Mouse (Mus musculus) stomach, postnatal 0 days (tissue): ENCODE data around the gene Gm28047. TPM values are rescaled to one million over a fixed set of nuclear protein-coding genes. Genes with fewer than 3 reads are reported as not detected.

Experiments
- ATAC-seq: fragments of 200-750 bp; cut with Nextera tagmentation; 2 replicates; pipeline ENCODE4 v1.8.0; 2017; ENCODE audit not compliant: low FRiP score, low TSS enrichment
- DNase-seq: peaks from one replicate; pipeline ENCODE4 v3.0.0-alpha.2; 2016; ENCODE audit warnings: low spot score
- H3K27ac ChIP-seq: fragments of 300-500 bp; sonication (generic); replicated peaks from 2 replicates; pipeline ENCODE4 v1.5.1; 2014; ENCODE audit warnings: mild to moderate bottlenecking, control low read depth
- H3K27me3 ChIP-seq: fragments of 300-500 bp; sonication (generic); 2 replicates; pipeline ENCODE4 v1.6.1; 2014; ENCODE audit warnings: low read length; ENCODE audit not compliant: control insufficient read depth, insufficient read depth
- H3K36me3 ChIP-seq: fragments of 300-500 bp; sonication (generic); 2 replicates; pipeline ENCODE4 v1.6.1; 2014; ENCODE audit warnings: low read length, mixed read lengths; ENCODE audit not compliant: control insufficient read depth, insufficient read depth
- H3K4me1 ChIP-seq: fragments of 300-500 bp; sonication (generic); replicated peaks from 2 replicates; pipeline ENCODE4 v1.6.1; 2014; ENCODE audit warnings: antibody characterized with exemption; ENCODE audit not compliant: control insufficient read depth, insufficient read depth
- H3K4me2 ChIP-seq: fragments of 300-500 bp; sonication (generic); replicated peaks from 2 replicates; pipeline ENCODE4 v1.6.1; 2014; ENCODE audit warnings: low read depth, mild to moderate bottlenecking, control low read depth, moderate library complexity
- H3K4me3 ChIP-seq: fragments of 300-500 bp; sonication (generic); 2 replicates; pipeline ENCODE4 v1.5.1; 2014; ENCODE audit warnings: low read depth, low read length, control low read depth
- H3K9ac ChIP-seq: fragments of 300-500 bp; sonication (generic); 2 replicates; pipeline ENCODE4 v1.6.1; 2014; ENCODE audit warnings: mild to moderate bottlenecking, low read length, control low read depth, mixed read lengths
- H3K9me3 ChIP-seq: fragments of 300-500 bp; sonication (generic); 2 replicates; pipeline ENCODE4 v1.6.1; 2016; ENCODE audit warnings: low read length; ENCODE audit not compliant: control insufficient read depth
- CTCF ChIP-seq: IDR thresholded peaks from 2 replicates; pipeline ENCODE4 v1.5.1; 2016; ENCODE audit warnings: antibody characterized with exemption, low read depth, mild to moderate bottlenecking, moderate library complexity
- EP300 ChIP-seq: optimal IDR thresholded peaks from 2 replicates; pipeline ENCODE3; 2016; ENCODE audit warnings: antibody characterized with exemption
- WGBS: fragments of 180-500 bp; shearing (Covaris S2); extraction: QIAGEN DNeasy Blood & Tissue Kit; methylation state at CpG from one replicate; pipeline ENCODE4 v1.1.7; 2014; 5-methylcytosine and 5-hydroxymethylcytosine counted together
- polyA plus RNA-seq: library from polyadenylated mRNA; unstranded; fragments of >200 nt; fragmentation: Nextera tagmentation; extraction: Ambion mirVana; gene quantifications from 2 replicates; pipeline ENCODE4 v1.2.1, GENCODE M21; 2015

Gene Gm28047
- polyA plus RNA-seq, 1 experiment from 2014 or later: not detected

DNA sequence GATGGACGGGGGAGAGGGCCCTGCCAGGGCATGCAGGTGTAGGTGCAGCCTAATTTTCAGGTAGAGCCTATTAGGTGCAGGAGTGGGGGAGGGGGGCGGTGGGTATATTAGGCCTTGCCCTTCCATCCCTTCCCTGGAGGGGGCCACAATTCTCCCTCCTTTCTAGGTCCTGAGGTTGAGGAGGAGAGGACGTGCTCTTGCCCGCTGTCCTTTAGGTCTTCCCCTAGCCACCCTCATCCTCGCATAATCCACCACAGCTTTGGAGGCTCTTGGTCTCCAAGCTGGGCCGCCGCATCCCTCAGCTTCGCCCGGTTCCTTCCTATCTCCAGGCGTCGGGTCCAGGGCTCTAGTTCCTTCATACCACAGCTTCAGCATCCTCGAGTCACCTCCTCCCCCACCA lies 108.6 kb downstream of the Gm28047 start:
- H3K4me2 ChIP-seq: peak overlapping the region; percentile 91

DNA sequence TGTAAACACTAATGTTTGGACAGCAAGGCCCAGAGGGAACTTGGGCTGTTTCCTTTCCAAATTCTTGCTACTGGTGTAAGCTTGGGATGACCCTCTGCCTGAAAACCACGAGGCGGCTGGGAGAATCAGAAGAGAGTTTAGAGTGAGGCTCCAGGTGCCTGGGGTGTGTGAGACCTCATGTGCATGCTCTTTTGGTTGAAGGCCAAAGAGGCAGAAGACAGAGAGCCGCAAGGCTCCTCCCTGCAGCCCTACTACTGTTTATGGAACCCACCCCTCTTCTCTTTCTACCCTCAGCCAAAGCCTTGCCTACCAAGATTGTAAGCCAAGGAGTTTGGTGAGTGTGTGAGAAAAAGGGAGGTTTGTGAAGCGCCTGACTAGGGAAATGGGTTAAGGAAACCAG lies 109.1 kb downstream of the Gm28047 start:
- ATAC-seq (no peak), DNase-seq (no peak)
- Histone ChIP-seq H3K4me1 (no peaks in the 10 kb centered on the region), H3K9ac (0 out of 2 replicates have a peak overlapping the region, but pooled peaks have one; percentile 62), H3K27ac (no peak overlapping the region), H3K9me3 (no peaks in the 10 kb centered on the region), H3K27me3 (no peaks in the 10 kb centered on the region), H3K4me2 (peak overlapping the region; percentile 91), H3K4me3 (peak overlapping the region; percentile 64; the same call in 1 of the 2 replicates), H3K36me3 (no peaks in the 10 kb centered on the region)
- WGBS: 25% methylated on average over 4 of the region's 4 CpGs
- no peak for TF ChIP-seq EP300
- no peak for TF ChIP-seq CTCF

More for the DNA sequence above, 108.6 kb downstream of the Gm28047 start:
- no peaks in the 10 kb centered on the region for H3K27me3 ChIP-seq
- H3K9me3 ChIP-seq: no peaks in the 10 kb centered on the region
- H3K4me3 ChIP-seq: peak overlapping the region; percentile 64
- no peaks in the 10 kb centered on the region for H3K4me1 ChIP-seq
- WGBS: 2% methylated on average over 12 of the region's 12 CpGs
- peak overlapping the region; percentile 62 for H3K9ac ChIP-seq
- no peaks in the 10 kb centered on the region for H3K36me3 ChIP-seq
- DNase-seq (no peak), ATAC-seq (no peak)
- TF ChIP-seq CTCF: 0 out of 2 replicates have a peak, but pooled peaks have one; percentile 16
- TF ChIP-seq EP300: no peak
- H3K27ac ChIP-seq: peak overlapping the region; percentile 82

DNA sequence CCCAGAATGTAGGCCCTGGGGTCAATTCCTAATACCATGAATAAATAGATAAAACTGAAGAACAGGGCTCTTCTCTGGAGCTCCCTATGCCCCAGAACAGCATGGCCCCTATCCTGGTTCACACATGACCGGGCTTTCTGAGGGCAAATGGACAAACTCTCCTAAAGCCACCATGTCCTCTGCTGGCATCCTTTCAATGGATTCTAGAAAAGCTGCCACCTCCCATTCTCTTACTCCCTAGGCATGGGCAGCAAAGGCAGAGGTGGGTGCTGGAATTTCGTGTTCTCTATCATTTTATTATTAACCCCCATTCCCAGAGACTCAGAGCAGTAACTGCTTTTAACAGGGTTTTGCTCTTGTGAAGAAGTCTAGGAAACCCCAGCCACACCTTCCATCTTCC lies 109.6 kb downstream of the Gm28047 start:
- 91% methylated on average over 2 of the region's 2 CpGs for WGBS

DNA sequence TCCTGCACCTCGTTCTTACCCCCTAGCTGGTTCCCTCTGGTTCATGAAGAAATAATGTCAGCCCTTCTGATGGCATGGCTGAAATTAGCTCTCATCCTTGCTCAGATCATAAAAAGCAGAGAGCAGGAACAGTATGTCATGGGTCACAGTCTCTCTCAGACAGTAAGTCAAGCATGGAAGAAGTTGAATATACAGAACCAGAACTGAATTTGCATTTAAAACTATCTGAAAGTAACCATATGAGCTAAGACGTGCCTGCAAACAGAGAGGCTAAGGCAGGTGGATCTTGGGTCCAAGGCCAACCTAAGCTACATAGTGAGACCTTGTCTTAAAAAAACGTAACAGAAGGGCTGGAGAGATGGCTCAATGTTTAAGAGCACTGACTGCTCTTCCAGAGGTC lies 111.9 kb downstream of the Gm28047 start:
- Histone ChIP-seq H3K4me1 (no peaks in the 10 kb centered on the region), H3K27me3 (no peaks in the 10 kb centered on the region), H3K4me2 (no peak overlapping the region), H3K36me3 (no peaks in the 10 kb centered on the region), H3K9me3 (no peaks in the 10 kb centered on the region), H3K9ac (no peak overlapping the region), H3K27ac (no peak overlapping the region), H3K4me3 (no peak overlapping the region)
- WGBS: 81% methylated on average over 3 of the region's 3 CpGs
- ATAC-seq (no peak), DNase-seq (no peak)
- TF ChIP-seq CTCF: no peak
- no peak for TF ChIP-seq EP300

More for the DNA sequence above, 109.6 kb downstream of the Gm28047 start:
- TF ChIP-seq CTCF (no peak), EP300 (no peak)
- Histone ChIP-seq H3K4me2 (no peak overlapping the region), H3K4me1 (no peaks in the 10 kb centered on the region), H3K27me3 (no peaks in the 10 kb centered on the region), H3K36me3 (no peaks in the 10 kb centered on the region), H3K27ac (no peak overlapping the region), H3K9me3 (no peaks in the 10 kb centered on the region), H3K4me3 (no peak overlapping the region), H3K9ac (no peak overlapping the region)
- no peak for ATAC-seq
- no peak for DNase-seq

DNA sequence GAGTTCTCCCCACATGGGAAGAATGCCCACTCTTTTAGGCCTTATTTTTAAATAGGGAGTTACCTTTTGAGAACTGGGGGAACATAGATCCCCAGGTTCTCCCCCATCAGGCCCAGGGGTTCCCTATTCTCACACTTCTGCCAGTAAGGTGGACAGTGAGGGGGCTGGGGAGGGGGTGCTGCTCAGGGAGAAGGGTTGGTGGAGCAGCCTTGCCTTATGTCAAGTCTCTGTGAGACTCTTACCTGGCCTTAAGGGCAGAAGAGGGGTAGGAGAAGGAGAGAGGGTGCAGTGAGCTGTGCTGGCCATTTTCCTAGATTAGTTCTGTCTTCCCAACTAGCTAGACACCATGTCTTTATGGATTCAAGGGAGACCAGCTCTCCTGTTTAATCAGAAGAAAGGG lies 112.4 kb downstream of the Gm28047 start:
- Histone ChIP-seq H3K9ac (no peak overlapping the region), H3K4me3 (no peak overlapping the region), H3K36me3 (no peaks in the 10 kb centered on the region), H3K9me3 (no peaks in the 10 kb centered on the region), H3K4me1 (no peaks in the 10 kb centered on the region), H3K27ac (no peak overlapping the region; the same call in 1 of the 2 replicates), H3K27me3 (no peaks in the 10 kb centered on the region), H3K4me2 (no peak overlapping the region)
- TF ChIP-seq EP300: no peak
- no peak for TF ChIP-seq CTCF
- DNase-seq (no peak), ATAC-seq (no peak)

DNA sequence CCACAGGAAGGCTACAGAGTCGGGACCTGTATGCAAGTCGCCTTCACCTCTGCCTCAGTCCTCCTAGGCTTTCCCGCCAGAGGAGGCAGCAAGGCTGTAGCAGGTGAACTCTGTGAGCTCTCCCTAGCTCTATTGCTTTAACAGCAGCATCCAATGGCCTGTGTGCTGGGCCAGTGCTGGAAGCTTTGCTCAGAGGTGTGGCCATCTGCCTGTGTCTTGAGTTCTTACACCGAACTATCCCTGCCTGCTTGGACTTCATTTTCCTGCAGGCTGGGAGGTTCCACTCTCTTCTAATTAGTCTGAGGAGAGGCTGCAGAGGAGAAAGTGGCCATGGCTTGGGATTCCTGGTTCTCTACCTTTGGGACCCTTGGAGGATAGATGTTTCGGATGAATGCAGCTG lies 112.9 kb downstream of the Gm28047 start:
- H3K36me3 ChIP-seq: no peaks in the 10 kb centered on the region
- no peak overlapping the region for H3K4me3 ChIP-seq
- H3K4me1 ChIP-seq: no peaks in the 10 kb centered on the region
- H3K9me3 ChIP-seq: no peaks in the 10 kb centered on the region
- TF ChIP-seq EP300 (no peak), CTCF (no peak)
- 47% methylated on average over 5 of the region's 5 CpGs for WGBS
- no peak for DNase-seq
- H3K27me3 ChIP-seq: no peaks in the 10 kb centered on the region
- H3K4me2 ChIP-seq: no peak overlapping the region
- no peak overlapping the region; the same call in 1 of the 2 replicates for H3K27ac ChIP-seq
- ATAC-seq: no peak
- H3K9ac ChIP-seq: no peak overlapping the region
